Mouse (Mus musculus): ENCODE data around the gene Parp16. TPM values are rescaled to one million over a fixed set of nuclear protein-coding genes. Genes with fewer than 3 reads are reported as not detected.

Gene Parp16
- polyA plus RNA-seq, 1 experiment from 2014 or later: 6.0 TPM

GRCm38 (mm10) chr9:65161188-65161587 lies 34.0 kb upstream of the Parp16 start:
- no peak overlapping the region for H3K4me2 ChIP-seq (replicated peaks; ENCODE audit: low read depth, low read length)
- ATAC-seq (ENCODE audit: insufficient number of reproducible peaks, insufficient read depth, low FRiP score, low read depth): no peak
- H3K4me3 ChIP-seq (ENCODE audit: low read depth, low read length): no peak overlapping the region
- H3K4me1 ChIP-seq (ENCODE audit: control insufficient read depth, insufficient read depth, low read length): peaks cover 4% of the 10 kb centered on the region; the same call in 1 of the 2 replicates
- H3K27ac ChIP-seq (ENCODE audit: low read length): no peak overlapping the region
- WGBS: 54% methylated on average over 4 of the region's 4 CpGs
- H3K36me3 ChIP-seq (ENCODE audit: control insufficient read depth, insufficient read depth, low read length): no peaks in the 10 kb centered on the region
- peaks cover 3% of the 10 kb centered on the region; the same call in 1 of the 2 replicates for H3K27me3 ChIP-seq (ENCODE audit: control insufficient read depth, insufficient read depth, low read length)
- H3K9ac ChIP-seq (replicated peaks; ENCODE audit: low read depth, low read length): no peak overlapping the region
- no peaks in the 10 kb centered on the region for H3K9me3 ChIP-seq (ENCODE audit: control insufficient read depth, low read depth, low read length)

GRCm38 (mm10) chr9:65161881-65162280 lies 33.3 kb upstream of the Parp16 start:
- Histone ChIP-seq H3K36me3 (ENCODE audit: control insufficient read depth, insufficient read depth, low read length) (no peaks in the 10 kb centered on the region), H3K27ac (ENCODE audit: low read length) (no peak overlapping the region), H3K9ac (replicated peaks; ENCODE audit: low read depth, low read length) (no peak overlapping the region), H3K9me3 (ENCODE audit: control insufficient read depth, low read depth, low read length) (no peaks in the 10 kb centered on the region), H3K4me2 (replicated peaks; ENCODE audit: low read depth, low read length) (no peak overlapping the region), H3K4me3 (ENCODE audit: low read depth, low read length) (no peak overlapping the region), H3K27me3 (ENCODE audit: control insufficient read depth, insufficient read depth, low read length) (peaks cover 3% of the 10 kb centered on the region; the same call in 1 of the 2 replicates), H3K4me1 (ENCODE audit: control insufficient read depth, insufficient read depth, low read length) (peaks cover 4% of the 10 kb centered on the region; the same call in 1 of the 2 replicates)
- no peak for ATAC-seq (ENCODE audit: insufficient number of reproducible peaks, insufficient read depth, low FRiP score, low read depth)
- 38% methylated on average over 8 of the region's 8 CpGs for WGBS

GRCm38 (mm10) chr9:65162711-65163639 lies 32.2 kb upstream of the Parp16 start:
- no peak overlapping the region for H3K27ac ChIP-seq (ENCODE audit: low read length)
- peak overlapping the region; percentile 39 for H3K4me3 ChIP-seq (ENCODE audit: low read depth, low read length)
- H3K9ac ChIP-seq (replicated peaks; ENCODE audit: low read depth, low read length): no peak overlapping the region; the same call in 1 of the 2 replicates
- peaks cover 3% of the 10 kb centered on the region; the same call in 1 of the 2 replicates for H3K27me3 ChIP-seq (ENCODE audit: control insufficient read depth, insufficient read depth, low read length)
- H3K4me2 ChIP-seq (replicated peaks; ENCODE audit: low read depth, low read length): peak overlapping the region; percentile 82
- 2% methylated on average over 62 of the region's 69 CpGs for WGBS
- ATAC-seq (ENCODE audit: insufficient number of reproducible peaks, insufficient read depth, low FRiP score, low read depth): peak; percentile 51; the same call in 1 of the 2 replicates
- no peaks in the 10 kb centered on the region for H3K9me3 ChIP-seq (ENCODE audit: control insufficient read depth, low read depth, low read length)
- H3K4me1 ChIP-seq (ENCODE audit: control insufficient read depth, insufficient read depth, low read length): peaks cover 4% of the 10 kb centered on the region; the same call in 1 of the 2 replicates
- H3K36me3 ChIP-seq (ENCODE audit: control insufficient read depth, insufficient read depth, low read length): no peaks in the 10 kb centered on the region

- H3K9ac ChIP-seq (replicated peaks; ENCODE audit: low read depth, low read length): no peak overlapping the region
- peaks cover 12% of the 10 kb centered on the region; the same call in 1 of the 2 replicates for H3K4me1 ChIP-seq (ENCODE audit: control insufficient read depth, insufficient read depth, low read length)
- ATAC-seq (ENCODE audit: insufficient number of reproducible peaks, insufficient read depth, low FRiP score, low read depth): no peak
- H3K27me3 ChIP-seq (ENCODE audit: control insufficient read depth, insufficient read depth, low read length): peaks cover 3% of the 10 kb centered on the region; the same call in 1 of the 2 replicates
- 13% methylated on average over 1 of the region's 1 CpGs for WGBS
- H3K4me2 ChIP-seq (replicated peaks; ENCODE audit: low read depth, low read length): no peak overlapping the region
- H3K9me3 ChIP-seq (ENCODE audit: control insufficient read depth, low read depth, low read length): no peaks in the 10 kb centered on the region
- H3K36me3 ChIP-seq (ENCODE audit: control insufficient read depth, insufficient read depth, low read length): no peaks in the 10 kb centered on the region
- no peak overlapping the region for H3K4me3 ChIP-seq (ENCODE audit: low read depth, low read length)
- no peak overlapping the region for H3K27ac ChIP-seq (ENCODE audit: low read length)
Measured at GRCm38 (mm10) chr9:65164870-65165269, 30.3 kb upstream of the Parp16 start.

- no peak overlapping the region for H3K4me3 ChIP-seq (ENCODE audit: low read depth, low read length)
- no peak overlapping the region for H3K4me2 ChIP-seq (replicated peaks; ENCODE audit: low read depth, low read length)
- H3K4me1 ChIP-seq (ENCODE audit: control insufficient read depth, insufficient read depth, low read length): peaks cover 12% of the 10 kb centered on the region; the same call in 1 of the 2 replicates
- no peak for ATAC-seq (ENCODE audit: insufficient number of reproducible peaks, insufficient read depth, low FRiP score, low read depth)
- peaks cover 3% of the 10 kb centered on the region; the same call in 1 of the 2 replicates for H3K27me3 ChIP-seq (ENCODE audit: control insufficient read depth, insufficient read depth, low read length)
- H3K27ac ChIP-seq (ENCODE audit: low read length): no peak overlapping the region
- no peak overlapping the region for H3K9ac ChIP-seq (replicated peaks; ENCODE audit: low read depth, low read length)
- no peaks in the 10 kb centered on the region for H3K9me3 ChIP-seq (ENCODE audit: control insufficient read depth, low read depth, low read length)
- H3K36me3 ChIP-seq (ENCODE audit: control insufficient read depth, insufficient read depth, low read length): no peaks in the 10 kb centered on the region
- WGBS: 37% methylated on average over 9 of the region's 9 CpGs
Measured at GRCm38 (mm10) chr9:65166386-65166785, 28.8 kb upstream of the Parp16 start.

GRCm38 (mm10) chr9:65168534-65168933 lies 26.6 kb upstream of the Parp16 start:
- Histone ChIP-seq H3K36me3 (ENCODE audit: control insufficient read depth, insufficient read depth, low read length) (no peaks in the 10 kb centered on the region), H3K4me2 (replicated peaks; ENCODE audit: low read depth, low read length) (no peak overlapping the region), H3K9ac (replicated peaks; ENCODE audit: low read depth, low read length) (no peak overlapping the region), H3K9me3 (ENCODE audit: control insufficient read depth, low read depth, low read length) (no peaks in the 10 kb centered on the region), H3K4me1 (ENCODE audit: control insufficient read depth, insufficient read depth, low read length) (peaks cover 9% of the 10 kb centered on the region; the same call in 1 of the 2 replicates), H3K4me3 (ENCODE audit: low read depth, low read length) (no peak overlapping the region), H3K27ac (ENCODE audit: low read length) (no peak overlapping the region), H3K27me3 (ENCODE audit: control insufficient read depth, insufficient read depth, low read length) (peaks cover 3% of the 10 kb centered on the region; the same call in 1 of the 2 replicates)
- no peak for ATAC-seq (ENCODE audit: insufficient number of reproducible peaks, insufficient read depth, low FRiP score, low read depth)
- WGBS: 50% methylated on average over 6 of the region's 6 CpGs

GRCm38 (mm10) chr9:65168952-65169351 lies 26.2 kb upstream of the Parp16 start:
- no peak overlapping the region for H3K4me3 ChIP-seq (ENCODE audit: low read depth, low read length)
- H3K27me3 ChIP-seq (ENCODE audit: control insufficient read depth, insufficient read depth, low read length): peaks cover 1% of the 10 kb centered on the region; the same call in 1 of the 2 replicates
- 44% methylated on average over 4 of the region's 4 CpGs for WGBS
- no peaks in the 10 kb centered on the region for H3K9me3 ChIP-seq (ENCODE audit: control insufficient read depth, low read depth, low read length)
- H3K4me1 ChIP-seq (ENCODE audit: control insufficient read depth, insufficient read depth, low read length): peaks cover 9% of the 10 kb centered on the region; the same call in 1 of the 2 replicates
- no peak for ATAC-seq (ENCODE audit: insufficient number of reproducible peaks, insufficient read depth, low FRiP score, low read depth)
- H3K9ac ChIP-seq (replicated peaks; ENCODE audit: low read depth, low read length): no peak overlapping the region
- no peak overlapping the region for H3K27ac ChIP-seq (ENCODE audit: low read length)
- no peaks in the 10 kb centered on the region for H3K36me3 ChIP-seq (ENCODE audit: control insufficient read depth, insufficient read depth, low read length)
- H3K4me2 ChIP-seq (replicated peaks; ENCODE audit: low read depth, low read length): no peak overlapping the region

GRCm38 (mm10) chr9:65172654-65173053 lies 22.5 kb upstream of the Parp16 start:
- H3K4me2 ChIP-seq (replicated peaks; ENCODE audit: low read depth, low read length): no peak overlapping the region
- H3K9me3 ChIP-seq (ENCODE audit: control insufficient read depth, low read depth, low read length): no peaks in the 10 kb centered on the region
- H3K27me3 ChIP-seq (ENCODE audit: control insufficient read depth, insufficient read depth, low read length): no peaks in the 10 kb centered on the region
- no peak overlapping the region for H3K27ac ChIP-seq (ENCODE audit: low read length)
- H3K4me3 ChIP-seq (ENCODE audit: low read depth, low read length): no peak overlapping the region
- no peak overlapping the region for H3K9ac ChIP-seq (replicated peaks; ENCODE audit: low read depth, low read length)
- no peak for ATAC-seq (ENCODE audit: insufficient number of reproducible peaks, insufficient read depth, low FRiP score, low read depth)
- peaks cover 21% of the 10 kb centered on the region for H3K4me1 ChIP-seq (ENCODE audit: control insufficient read depth, insufficient read depth, low read length)
- WGBS: 46% methylated on average over 9 of the region's 9 CpGs
- H3K36me3 ChIP-seq (ENCODE audit: control insufficient read depth, insufficient read depth, low read length): no peaks in the 10 kb centered on the region
